Mouse (Mus musculus) cerebellum, adult 2 months (tissue): ENCODE results near the gene Cyb5rl. TPM values are rescaled to one million over a fixed set of nuclear protein-coding genes. Genes with fewer than 3 reads are reported as not detected.
A peak's percentile ranks its signal among the peaks of the same experiment; 100 is the strongest.

Source experiments
- DNase-seq, 2 experiments: peaks; one replicate each; pipeline ENCODE4 v3.0.0; 2021
- H3K27ac ChIP-seq: fragments of 200-500 bp; 2 replicates; pipeline ENCODE4 v1.5.1; 2012; ENCODE audit warnings: low read length, control low read depth, inconsistent platforms; ENCODE audit not compliant: insufficient read depth
- H3K27me3 ChIP-seq: fragments of 200-500 bp; 2 replicates; pipeline ENCODE4 v1.6.1; 2012; ENCODE audit warnings: inconsistent platforms, mild to moderate bottlenecking, low read length, moderate library complexity; ENCODE audit not compliant: control insufficient read depth, insufficient read depth
- H3K4me1 ChIP-seq: fragments of 200-500 bp; 2 replicates; pipeline ENCODE4 v1.6.1; 2011; ENCODE audit warnings: low read length; ENCODE audit not compliant: control insufficient read depth, insufficient read depth
- H3K4me3 ChIP-seq: fragments of 200-500 bp; replicated peaks from 2 replicates; pipeline ENCODE3; 2011; ENCODE audit warnings: mild to moderate bottlenecking, low read depth, low read length, control low read depth; ENCODE audit not compliant: insufficient read depth
- CTCF ChIP-seq: fragments of 200-500 bp; IDR thresholded peaks from 2 replicates; pipeline ENCODE4 v1.5.1; 2011; ENCODE audit warnings: low read depth, mild to moderate bottlenecking, control low read depth, low read length, moderate library complexity, borderline replicate concordance; ENCODE audit not compliant: insufficient read depth
- POLR2A ChIP-seq: fragments of 200-500 bp; IDR thresholded peaks from 2 replicates; pipeline ENCODE4 v1.6.1; 2011; ENCODE audit warnings: low read length, control low read depth, borderline replicate concordance; ENCODE audit not compliant: insufficient read depth
- WGBS: fragments of 180-500 bp; shearing (Covaris S2); methylation state at CpG from one replicate; pipeline ENCODE4 v1.1.7; 2018; 5-methylcytosine and 5-hydroxymethylcytosine counted together
- polyA plus RNA-seq: library from polyadenylated mRNA; depleted of rRNA; stranded (reverse); fragments of >200 nt; gene quantifications from 2 replicates; pipeline ENCODE4 v1.2.3, GENCODE M21; 2012; rRNA removed

Cyb5rl gene
- polyA plus RNA-seq, 1 experiment, result 5.7 TPM

DNA sequence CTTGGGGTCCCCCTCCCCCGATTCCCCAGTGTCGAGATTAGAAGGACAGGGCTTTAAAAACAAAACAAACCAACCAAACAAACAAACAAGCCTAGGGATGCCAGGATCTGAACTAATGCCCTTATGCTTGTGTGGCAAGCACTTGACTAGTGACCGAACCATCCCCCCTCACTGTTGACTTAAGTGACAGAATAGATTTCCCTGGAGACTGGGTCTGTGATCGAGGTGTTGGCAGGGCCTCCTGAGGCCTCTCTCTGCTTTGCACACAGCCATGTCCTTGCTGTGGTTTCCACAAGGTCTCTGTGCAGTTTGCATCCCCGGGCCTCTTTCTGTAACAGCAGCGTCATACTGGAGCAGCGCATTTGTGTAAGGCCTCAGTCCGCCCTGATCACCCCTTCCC, 62.6 kb downstream of the Cyb5rl start:
- peaks cover 15% of the 10 kb centered on the region for H3K4me1 ChIP-seq
- DNase-seq, result no peak
- TF ChIP-seq POLR2A (no peak), CTCF (no peak)
- WGBS, result 86% methylated on average over 8 of the region's 8 CpGs
- H3K4me3 ChIP-seq, result no peak overlapping the region
- no peak overlapping the region for H3K27ac ChIP-seq
- H3K27me3 ChIP-seq, result no peaks in the 10 kb centered on the region

- H3K27me3 ChIP-seq, result no peaks in the 10 kb centered on the region
- TF ChIP-seq POLR2A, result no peak
- no peak for TF ChIP-seq CTCF
- H3K27ac ChIP-seq, result no peak overlapping the region
- H3K4me3 ChIP-seq, result no peak overlapping the region
- no peak for DNase-seq
- H3K4me1 ChIP-seq, result peaks cover 11% of the 10 kb centered on the region
- WGBS, result 44% methylated on average over 9 of the region's 9 CpGs
These were observed 63.7 kb downstream of the Cyb5rl start for GRCm38 (mm10) chr4:107130534-107130933.

- no peak for DNase-seq
- Histone ChIP-seq H3K4me3 (no peak overlapping the region), H3K27ac (no peak overlapping the region), H3K4me1 (no peaks in the 10 kb centered on the region), H3K27me3 (no peaks in the 10 kb centered on the region)
- TF ChIP-seq POLR2A (no peak), CTCF (no peak)
- 94% methylated on average over 3 of the region's 3 CpGs for WGBS
These were observed 68.1 kb downstream of the Cyb5rl start for GRCm38 (mm10) chr4:107134891-107135290.

GRCm38 (mm10) chr4:107135663-107136062, 68.9 kb downstream of the Cyb5rl start:
- no peak overlapping the region for H3K27ac ChIP-seq
- no peak for TF ChIP-seq CTCF
- no peak for TF ChIP-seq POLR2A
- H3K4me1 ChIP-seq, result no peaks in the 10 kb centered on the region
- H3K4me3 ChIP-seq, result no peak overlapping the region
- peak in 1 of 2 experiments; percentile 32 for DNase-seq
- WGBS, result 44% methylated on average over 5 of the region's 5 CpGs
- no peaks in the 10 kb centered on the region for H3K27me3 ChIP-seq

GRCm38 (mm10) chr4:107136531-107136930, 69.7 kb downstream of the Cyb5rl start:
- Histone ChIP-seq H3K27ac (no peak overlapping the region), H3K4me3 (no peak overlapping the region), H3K27me3 (no peaks in the 10 kb centered on the region), H3K4me1 (no peaks in the 10 kb centered on the region)
- WGBS, result 72% methylated on average over 3 of the region's 3 CpGs
- no peak for DNase-seq
- TF ChIP-seq CTCF, result no peak
- no peak for TF ChIP-seq POLR2A

Other genes starting within 250 kb of the Cyb5rl start
- gene Ssbp3, start 156.3 kb upstream of the Cyb5rl start, polyA plus RNA-seq, result 126 and 134 TPM in 2 replicates
- gene Mrpl37, start 120 bp upstream of the Cyb5rl start, polyA plus RNA-seq, result 99.5 and 107 TPM in 2 replicates
- not detected in 2 replicates for gene Cdcp2, start 29.9 kb downstream of the Cyb5rl start, polyA plus RNA-seq
- 258 and 285 TPM in 2 replicates for gene Tmem59, start 111.4 kb downstream of the Cyb5rl start, polyA plus RNA-seq
- 9.9 and 10.0 TPM in 2 replicates for gene Tceanc2, start 112.1 kb downstream of the Cyb5rl start, polyA plus RNA-seq
- not detected in 2 replicates for gene Ldlrad1, start 142.2 kb downstream of the Cyb5rl start, polyA plus RNA-seq
- 23.4 and 24.1 TPM in 2 replicates for gene Lrrc42, start 186.5 kb downstream of the Cyb5rl start, polyA plus RNA-seq
- gene Hspb11, start 186.6 kb downstream of the Cyb5rl start, polyA plus RNA-seq, result 22.5 and 23.5 TPM in 2 replicates
- gene Dio1, start 240.2 kb downstream of the Cyb5rl start, polyA plus RNA-seq, result 0.21 and 0.27 TPM in 2 replicates
- gene Yipf1, start 247.4 kb downstream of the Cyb5rl start, polyA plus RNA-seq, result 47.1 and 50.9 TPM in 2 replicates